Mouse (Mus musculus) C2C12 (cell line): ENCODE data around the gene Pdf.

ENCODE experiments used
- CTCF ChIP-seq: IDR thresholded peaks from one replicate; pipeline ENCODE4 v1.5.1; 2011; ENCODE audit not compliant: control insufficient read depth, insufficient read depth, insufficient read length
- USF1 ChIP-seq: IDR thresholded peaks from one replicate; pipeline ENCODE4 v1.6.1; 2011; ENCODE audit warnings: low read depth, mild to moderate bottlenecking, control low read depth, moderate library complexity

DNA sequence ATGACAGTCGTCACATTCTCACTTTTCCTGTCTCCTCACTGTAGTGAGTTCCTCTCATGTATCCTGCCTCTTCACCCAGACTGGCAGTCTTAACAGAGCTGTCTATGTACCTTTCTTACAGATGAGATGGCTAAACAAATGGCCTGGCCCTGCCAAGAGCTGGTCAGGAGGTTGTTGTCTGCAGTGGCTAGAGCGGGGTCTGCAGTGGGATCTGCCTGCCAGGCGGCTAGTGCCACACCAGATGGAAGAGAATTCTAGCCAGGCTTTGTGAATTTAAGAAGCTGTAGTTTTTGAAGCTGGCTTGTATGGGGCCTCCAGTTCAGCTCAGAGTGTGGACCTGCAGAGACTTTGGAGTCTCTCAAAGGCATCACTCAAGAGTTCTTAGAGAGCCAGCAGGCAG, 12.8 kb downstream of the Pdf start:
- TF ChIP-seq CTCF: no peak
- TF ChIP-seq USF1: no peak
